Mouse (Mus musculus) cerebellum, adult 2 months (tissue): Measurements from ENCODE around the gene G430095P16Rik.

Source experiments
- CTCF ChIP-seq: fragments of 200-500 bp; IDR thresholded peaks from 2 replicates; pipeline ENCODE4 v1.5.1; 2011; ENCODE audit warnings: low read depth, mild to moderate bottlenecking, control low read depth, low read length, moderate library complexity, borderline replicate concordance; ENCODE audit not compliant: insufficient read depth
- POLR2A ChIP-seq: fragments of 200-500 bp; IDR thresholded peaks from 2 replicates; pipeline ENCODE4 v1.6.1; 2011; ENCODE audit warnings: low read length, control low read depth, borderline replicate concordance; ENCODE audit not compliant: insufficient read depth

DNA sequence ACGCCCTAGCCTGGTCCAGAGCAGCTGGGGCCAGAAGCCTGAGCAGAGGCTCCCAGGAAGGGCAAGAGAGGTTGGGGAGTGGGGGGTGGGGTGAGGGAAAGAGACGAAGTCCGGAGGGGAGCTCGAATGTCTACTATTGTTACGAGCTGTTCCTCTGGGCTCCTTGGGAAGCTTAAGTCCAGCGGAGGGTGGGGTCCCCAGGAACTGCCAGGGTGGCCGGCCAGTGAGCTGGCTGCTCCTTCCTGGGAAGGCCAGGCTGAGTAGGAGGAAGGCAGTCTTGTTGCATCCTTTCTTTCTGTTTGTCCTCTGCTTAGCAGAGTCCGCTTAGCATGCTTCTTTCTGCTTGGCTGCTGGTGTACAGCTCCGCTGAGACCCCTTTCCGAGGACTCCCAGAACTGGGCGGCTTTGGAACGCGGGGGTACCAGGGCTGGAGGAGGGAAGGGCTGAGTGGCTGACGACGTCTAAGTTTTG, 14.7 kb upstream of the G430095P16Rik start:
- TF ChIP-seq POLR2A, result no peak
- TF ChIP-seq CTCF, result no peak
